Mouse (Mus musculus): Measurements from ENCODE around the gene Tgfa. TPM values are rescaled to one million over a fixed set of nuclear protein-coding genes. Genes with fewer than 3 reads are reported as not detected.

Gene Tgfa
- polyA plus RNA-seq, 1 experiment: 10.0 TPM

DNA sequence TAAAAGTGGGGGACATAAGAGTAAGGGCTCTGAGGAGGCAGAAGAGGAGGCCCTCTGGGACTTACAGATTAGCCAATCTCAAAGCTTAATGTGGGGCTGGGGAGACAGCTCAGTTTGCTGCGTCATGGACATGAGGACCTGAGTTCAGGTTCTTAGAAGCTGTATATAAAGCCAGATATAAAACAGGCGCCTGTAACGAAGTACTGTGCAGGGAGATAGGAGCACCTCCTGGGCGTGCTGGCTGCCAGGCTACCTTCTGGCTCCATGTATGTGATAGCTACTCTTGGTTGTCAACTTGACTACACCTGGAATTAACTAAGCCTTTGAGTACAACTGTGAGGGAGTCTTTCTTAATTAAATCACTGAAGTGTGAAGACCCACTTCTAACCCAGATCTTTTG, 110.7 kb downstream of the Tgfa start:
- no peak for DNase-seq (ENCODE audit: low read depth)
- no peak for TF ChIP-seq CTCF (IDR thresholded peaks at IDR 0.05; ENCODE audit: borderline replicate concordance, extremely low read depth, insufficient read depth, insufficient read length)
- no peak for TF ChIP-seq POLR2A (IDR thresholded peaks at IDR 0.05; ENCODE audit: borderline replicate concordance, extremely low read depth, insufficient read depth, insufficient read length, poor library complexity, severe bottlenecking)

DNA sequence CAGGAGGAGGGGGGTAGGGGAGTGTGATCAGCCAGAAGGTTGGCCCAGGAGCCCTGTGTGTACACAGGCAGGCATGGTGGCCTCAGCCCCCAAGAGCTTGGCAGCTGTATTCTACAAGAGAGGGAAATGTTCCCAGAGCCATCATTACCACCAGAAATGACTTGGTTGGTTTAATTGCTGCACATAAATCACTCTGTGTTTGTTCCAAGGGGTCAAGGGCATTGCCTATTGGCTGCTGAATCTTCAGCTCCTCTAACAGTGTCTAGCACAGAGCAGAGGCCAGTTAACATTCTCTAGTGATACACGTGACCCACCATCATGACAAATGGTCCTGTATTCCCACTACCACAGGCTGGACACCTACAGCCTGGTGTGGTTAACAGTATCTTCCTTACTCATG, 119.0 kb downstream of the Tgfa start:
- no peak for DNase-seq (ENCODE audit: low read depth)
- TF ChIP-seq POLR2A (IDR thresholded peaks at IDR 0.05; ENCODE audit: borderline replicate concordance, extremely low read depth, insufficient read depth, insufficient read length, poor library complexity, severe bottlenecking) (no peak), CTCF (IDR thresholded peaks at IDR 0.05; ENCODE audit: borderline replicate concordance, extremely low read depth, insufficient read depth, insufficient read length) (no peak)

DNA sequence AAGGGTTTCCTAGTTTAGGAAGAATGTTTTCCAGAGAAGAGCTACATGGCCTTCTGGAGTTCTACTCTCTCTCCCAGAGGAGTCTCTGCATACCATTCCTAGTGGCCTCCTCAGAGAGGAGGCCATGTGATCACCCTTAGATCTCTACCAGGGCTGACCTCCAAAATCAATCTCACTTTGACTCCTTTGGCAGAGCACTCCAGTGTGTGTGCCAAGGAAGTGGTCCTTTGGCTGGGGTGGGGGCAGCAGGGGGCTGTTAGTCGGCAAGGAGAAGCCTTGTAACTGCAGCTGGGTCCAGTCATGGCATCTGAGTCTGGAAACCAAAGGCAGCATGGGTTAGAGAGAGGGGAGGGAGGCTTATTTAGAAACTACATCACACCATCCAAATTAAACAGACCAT, 122.0 kb downstream of the Tgfa start:
- TF ChIP-seq CTCF (IDR thresholded peaks at IDR 0.05; ENCODE audit: borderline replicate concordance, extremely low read depth, insufficient read depth, insufficient read length) (no peak), POLR2A (IDR thresholded peaks at IDR 0.05; ENCODE audit: borderline replicate concordance, extremely low read depth, insufficient read depth, insufficient read length, poor library complexity, severe bottlenecking) (no peak)
- no peak for DNase-seq (ENCODE audit: low read depth)

DNA sequence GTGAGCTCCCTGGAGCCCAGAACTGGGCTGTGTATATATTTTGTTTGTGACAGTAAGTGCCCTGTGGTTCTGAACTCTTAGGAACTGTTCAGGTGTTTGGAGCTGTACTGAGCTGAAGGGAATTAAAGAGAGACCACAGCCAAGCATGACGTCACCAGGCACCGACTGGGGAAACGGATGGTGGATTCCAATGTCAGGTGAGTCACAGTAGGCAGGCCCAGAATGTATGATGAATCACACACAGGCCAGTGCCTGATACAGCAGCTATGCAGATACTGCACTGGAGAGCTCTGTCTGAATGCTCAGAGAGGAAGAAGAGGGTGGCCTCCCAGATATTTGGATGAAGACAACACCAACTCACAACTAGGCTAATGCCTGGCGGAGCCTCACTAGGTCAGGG, 123.8 kb downstream of the Tgfa start:
- TF ChIP-seq POLR2A (IDR thresholded peaks at IDR 0.05; ENCODE audit: borderline replicate concordance, extremely low read depth, insufficient read depth, insufficient read length, poor library complexity, severe bottlenecking) (no peak), CTCF (IDR thresholded peaks at IDR 0.05; ENCODE audit: borderline replicate concordance, extremely low read depth, insufficient read depth, insufficient read length) (no peak)
- DNase-seq (ENCODE audit: low read depth): no peak

DNA sequence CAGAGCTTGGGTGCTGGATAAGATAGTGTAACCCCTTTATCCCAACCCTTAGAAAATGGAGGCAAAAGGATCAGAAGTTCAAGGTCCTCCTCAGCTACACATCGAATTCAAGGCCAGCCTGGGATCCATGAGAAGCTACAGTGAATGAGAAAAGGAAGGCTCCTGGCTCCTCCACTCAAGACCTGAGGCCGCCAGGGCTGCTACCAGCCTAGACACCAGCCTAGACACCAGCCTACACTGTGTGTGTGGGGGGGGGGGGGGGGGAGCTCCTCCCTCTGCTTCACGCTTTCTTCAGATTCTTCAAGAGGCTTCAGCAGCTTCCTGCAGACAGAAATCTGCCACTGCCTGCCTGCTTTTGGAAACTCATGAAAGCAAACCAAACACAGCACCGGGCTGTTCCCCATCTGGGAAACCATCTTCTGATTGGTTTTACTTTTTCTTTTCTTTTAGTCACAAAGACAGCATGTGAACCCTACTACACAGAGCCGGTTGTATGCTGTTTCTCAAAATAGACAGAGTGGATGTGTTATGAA, 127.1 kb downstream of the Tgfa start:
- TF ChIP-seq POLR2A (IDR thresholded peaks at IDR 0.05; ENCODE audit: borderline replicate concordance, extremely low read depth, insufficient read depth, insufficient read length, poor library complexity, severe bottlenecking) (no peak), CTCF (IDR thresholded peaks at IDR 0.05; ENCODE audit: borderline replicate concordance, extremely low read depth, insufficient read depth, insufficient read length) (no peak)

DNA sequence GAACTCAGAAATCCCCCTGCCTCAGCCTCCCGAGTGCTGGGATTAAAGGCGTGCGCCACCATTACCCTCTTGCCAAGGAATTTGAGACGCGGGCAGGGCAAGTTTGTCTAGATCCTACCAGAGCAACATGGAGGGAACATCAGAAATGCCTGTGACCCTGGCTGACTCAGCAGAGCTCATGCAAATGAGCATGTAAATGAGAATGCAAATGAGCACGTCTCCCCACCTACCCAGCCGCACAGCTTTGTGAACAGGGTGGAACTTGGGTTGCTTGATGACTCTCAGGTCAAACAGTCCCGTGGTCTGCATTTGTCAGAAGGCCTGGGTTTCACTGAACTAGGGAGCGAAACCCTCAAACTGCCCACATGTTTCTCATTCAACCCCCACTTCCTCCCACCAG, 128.0 kb downstream of the Tgfa start:
- no peak for TF ChIP-seq POLR2A (IDR thresholded peaks at IDR 0.05; ENCODE audit: borderline replicate concordance, extremely low read depth, insufficient read depth, insufficient read length, poor library complexity, severe bottlenecking)
- TF ChIP-seq CTCF (IDR thresholded peaks at IDR 0.05; ENCODE audit: borderline replicate concordance, extremely low read depth, insufficient read depth, insufficient read length): no peak
- no peak for DNase-seq (ENCODE audit: low read depth)

More for the DNA sequence above, 127.1 kb downstream of the Tgfa start:
- DNase-seq (ENCODE audit: low read depth): no peak

DNA sequence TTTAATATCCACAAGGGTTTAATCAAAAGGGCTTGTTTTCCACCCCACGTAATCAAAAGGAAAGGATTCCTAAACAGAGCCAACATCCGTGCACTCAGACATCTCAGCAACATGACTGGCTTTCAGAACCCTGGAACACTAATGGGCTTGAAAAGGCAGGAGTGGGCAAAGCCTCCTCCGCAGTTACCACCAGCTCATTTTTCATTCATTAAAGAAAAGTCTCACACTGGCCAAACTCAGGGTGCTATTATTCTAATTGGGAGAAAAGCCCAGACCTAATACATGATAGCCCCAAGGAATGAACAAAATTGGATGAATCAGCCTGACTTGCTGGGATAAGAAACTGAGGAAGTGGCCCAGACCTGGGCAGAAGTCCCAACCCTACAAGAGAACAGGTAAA, 129.4 kb downstream of the Tgfa start:
- TF ChIP-seq CTCF (IDR thresholded peaks at IDR 0.05; ENCODE audit: borderline replicate concordance, extremely low read depth, insufficient read depth, insufficient read length) (no peak), POLR2A (IDR thresholded peaks at IDR 0.05; ENCODE audit: borderline replicate concordance, extremely low read depth, insufficient read depth, insufficient read length, poor library complexity, severe bottlenecking) (no peak)
- DNase-seq (ENCODE audit: low read depth): peak; percentile 48

Other genes with a start within 250 kb of the Tgfa start
- 157 and 169 TPM in 2 replicates for gene Dusp11, start 233.6 kb upstream of the Tgfa start, polyA plus RNA-seq (2012; rRNA removed)
- gene Figla, start 179.1 kb upstream of the Tgfa start, polyA plus RNA-seq (2012; rRNA removed): 0.15 TPM in 1 of 2 replicates, not detected in the other
- 181 and 191 TPM in 2 replicates for gene Add2, start 166.5 kb upstream of the Tgfa start, polyA plus RNA-seq (2012; rRNA removed)
- gene Fam136a, start 170.4 kb downstream of the Tgfa start, polyA plus RNA-seq (2012; rRNA removed): 56.5 and 58.2 TPM in 2 replicates
- gene Snrpg, start 176.1 kb downstream of the Tgfa start, polyA plus RNA-seq (2012; rRNA removed): 175 and 203 TPM in 2 replicates
- gene Pcyox1, start 201.9 kb downstream of the Tgfa start, polyA plus RNA-seq (2012; rRNA removed): 71.4 and 72.1 TPM in 2 replicates
- 331 and 433 TPM in 2 replicates for gene Tia1, start 209.0 kb downstream of the Tgfa start, polyA plus RNA-seq (2012; rRNA removed)
- 1.9 and 2.9 TPM in 2 replicates for gene Gm44790, start 231.4 kb downstream of the Tgfa start, polyA plus RNA-seq (2012; rRNA removed)
- gene C87436, start 243.2 kb downstream of the Tgfa start, polyA plus RNA-seq (2012; rRNA removed): 18.0 and 21.2 TPM in 2 replicates